Mouse (Mus musculus) hindbrain, embryonic 10.5 days (tissue): ENCODE data around the gene Upk3b. TPM values are rescaled to one million over a fixed set of nuclear protein-coding genes. Genes with fewer than 3 reads are reported as not detected.

Source experiments
- DNase-seq: peaks from one replicate; pipeline ENCODE4 v3.0.0-alpha.2; 2017; ENCODE audit warnings: low spot score
- H3K27ac ChIP-seq: fragments of 300-500 bp; sonication (generic); 2 replicates; pipeline ENCODE4 v1.5.1; 2016; ENCODE audit warnings: mild to moderate bottlenecking, moderate library complexity
- H3K27me3 ChIP-seq: fragments of 300-500 bp; sonication (generic); 2 replicates; pipeline ENCODE4 v1.6.1; 2016; ENCODE audit warnings: mild to moderate bottlenecking; ENCODE audit not compliant: poor library complexity, insufficient read depth, severe bottlenecking
- H3K36me3 ChIP-seq: fragments of 300-500 bp; sonication (generic); 2 replicates; pipeline ENCODE4 v1.6.1; 2016; ENCODE audit warnings: mild to moderate bottlenecking, moderate library complexity
- H3K4me1 ChIP-seq: fragments of 300-500 bp; sonication (generic); replicated peaks from 2 replicates; pipeline ENCODE4 v1.6.1; 2016; ENCODE audit warnings: mild to moderate bottlenecking
- H3K4me3 ChIP-seq: fragments of 300-500 bp; sonication (generic); 2 replicates; pipeline ENCODE4 v1.5.1; 2016; ENCODE audit warnings: mild to moderate bottlenecking, moderate library complexity
- H3K9me3 ChIP-seq: fragments of 300-500 bp; sonication (generic); 2 replicates; pipeline ENCODE4 v1.6.1; 2016; ENCODE audit warnings: mild to moderate bottlenecking, moderate library complexity
- WGBS: fragments of 180-500 bp; shearing (Covaris S2); methylation state at CpG from one replicate; pipeline ENCODE4 v1.1.7; 2016; 5-methylcytosine and 5-hydroxymethylcytosine counted together
- polyA plus RNA-seq: library from polyadenylated mRNA; unstranded; fragments of >200 nt; fragmentation: Nextera tagmentation; extraction: Ambion mirVana; gene quantifications from 2 replicates; pipeline ENCODE4 v1.2.1, GENCODE M21; 2016

The Upk3b gene
- 0.09 and 0.26 TPM in 2 replicates for polyA plus RNA-seq

DNA sequence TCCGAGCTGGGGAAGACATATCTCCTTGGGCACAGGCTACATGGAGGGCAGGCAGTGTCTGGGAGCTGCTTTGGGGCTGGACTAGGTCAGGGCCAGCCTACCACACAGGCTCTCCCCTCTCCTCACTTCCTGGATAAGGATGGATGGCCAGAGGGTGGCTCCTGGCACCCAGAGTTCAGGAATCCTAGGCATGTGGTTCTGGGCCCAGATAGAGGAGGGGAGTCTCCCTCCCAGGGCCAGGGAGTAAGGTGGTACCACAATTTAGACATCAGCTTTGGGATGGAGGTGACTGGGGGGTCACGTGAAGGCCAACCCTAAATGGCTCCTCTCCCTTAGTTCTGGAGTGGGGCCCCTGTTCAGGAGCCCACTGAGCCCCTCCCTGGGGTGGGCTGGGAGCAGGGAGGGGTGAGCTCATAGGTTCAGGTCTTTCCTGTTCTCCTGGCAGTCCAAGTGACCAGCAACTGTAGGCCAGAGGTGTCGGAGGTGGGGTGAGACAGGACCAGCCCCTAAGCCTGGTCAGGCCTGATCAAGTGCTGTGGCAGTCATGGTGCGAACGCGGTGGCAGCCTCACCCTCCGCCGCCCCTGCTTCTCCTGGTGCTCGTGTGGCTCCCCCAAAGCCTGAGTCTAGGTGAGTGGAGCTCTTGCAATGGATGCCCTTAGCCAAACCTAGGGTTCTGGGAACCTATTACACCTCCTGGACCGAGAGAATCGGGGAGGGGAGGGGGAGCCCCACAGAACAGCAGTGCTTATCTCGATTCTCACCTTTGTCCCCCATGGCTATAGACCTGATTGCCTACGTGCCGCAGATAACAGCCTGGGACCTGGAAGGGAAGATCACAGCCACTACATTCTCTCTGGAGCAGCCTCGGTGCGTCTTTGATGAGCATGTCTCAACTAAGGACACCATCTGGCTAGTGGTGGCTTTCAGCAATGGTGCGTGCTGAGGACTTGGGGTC, at the start of gene Upk3b:
Upk3b (plus strand) TSS at position 239 of the 957 bp plus-strand sequence.
- no peak for DNase-seq
- 83% methylated on average over 17 of the region's 17 CpGs for WGBS
- H3K9me3 ChIP-seq = no peaks in the 10 kb centered on the region
- no peaks in the 10 kb centered on the region for H3K27me3 ChIP-seq
- H3K27ac ChIP-seq = no peak within 1 kb of the TSS
- no peak within 1 kb of the TSS for H3K4me3 ChIP-seq
- no peaks in the 10 kb centered on the region for H3K36me3 ChIP-seq
- peaks cover 14% of the 10 kb centered on the region for H3K4me1 ChIP-seq

DNA sequence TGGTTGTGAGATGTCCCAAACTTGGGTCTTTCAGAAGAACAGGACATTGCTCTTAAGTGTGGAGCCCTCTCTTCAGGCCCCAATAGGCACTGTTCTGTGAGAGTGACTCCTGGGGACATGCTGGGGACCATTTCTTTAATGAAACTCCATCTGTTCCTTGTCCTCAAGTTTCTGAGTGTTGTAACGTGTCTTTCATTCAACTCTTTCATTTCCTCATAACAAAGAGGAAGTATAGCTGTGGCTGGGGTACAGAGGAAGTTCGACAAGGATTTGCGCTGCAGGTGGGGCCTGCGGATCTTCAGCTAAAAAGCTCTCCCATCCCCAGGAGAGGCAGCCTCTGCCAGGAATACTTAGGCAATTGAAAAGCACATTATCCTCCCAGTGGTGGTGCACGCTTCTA, 47.7 kb upstream of the Upk3b start:
- Histone ChIP-seq H3K27ac (no peak overlapping the region), H3K4me1 (peaks cover 11% of the 10 kb centered on the region), H3K9me3 (no peaks in the 10 kb centered on the region), H3K36me3 (no peaks in the 10 kb centered on the region), H3K4me3 (no peak overlapping the region), H3K27me3 (no peaks in the 10 kb centered on the region)
- DNase-seq = no peak
- WGBS = 70% methylated on average over 5 of the region's 5 CpGs

DNA sequence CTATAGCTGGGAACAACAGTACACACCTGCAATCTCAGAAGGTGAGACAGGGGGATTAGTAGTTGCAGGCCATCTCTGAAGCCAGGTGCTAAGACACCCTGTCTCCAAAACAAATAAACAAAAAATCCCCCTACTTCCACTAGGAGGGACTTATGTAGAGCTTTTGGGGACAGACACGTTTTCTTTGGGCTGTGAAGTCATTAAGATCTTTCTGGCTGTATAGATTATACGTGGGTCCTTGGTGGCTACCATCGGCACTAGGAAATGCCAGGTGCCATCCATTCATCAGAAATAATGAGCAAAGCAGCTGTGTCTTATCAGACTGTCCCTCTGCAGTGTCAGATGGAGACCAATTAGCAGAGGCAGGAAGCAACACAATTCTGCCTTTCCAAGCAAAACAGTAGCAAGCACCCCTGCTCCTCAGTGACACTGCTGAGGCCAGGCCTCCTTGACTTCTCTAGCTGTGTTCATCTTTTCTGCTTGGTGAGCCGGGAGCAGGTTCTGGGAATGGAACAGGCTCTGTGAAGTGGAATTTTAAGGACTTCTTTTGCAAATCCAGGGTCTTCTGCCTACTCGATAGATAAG, 44.8 kb upstream of the Upk3b start:
- peaks cover 24% of the 10 kb centered on the region for H3K36me3 ChIP-seq
- 66% methylated on average over 5 of the region's 5 CpGs for WGBS
- no peak overlapping the region for H3K4me3 ChIP-seq
- H3K9me3 ChIP-seq = no peaks in the 10 kb centered on the region
- H3K27ac ChIP-seq = no peak overlapping the region
- DNase-seq = no peak
- H3K27me3 ChIP-seq = no peaks in the 10 kb centered on the region
- peaks cover 15% of the 10 kb centered on the region for H3K4me1 ChIP-seq

DNA sequence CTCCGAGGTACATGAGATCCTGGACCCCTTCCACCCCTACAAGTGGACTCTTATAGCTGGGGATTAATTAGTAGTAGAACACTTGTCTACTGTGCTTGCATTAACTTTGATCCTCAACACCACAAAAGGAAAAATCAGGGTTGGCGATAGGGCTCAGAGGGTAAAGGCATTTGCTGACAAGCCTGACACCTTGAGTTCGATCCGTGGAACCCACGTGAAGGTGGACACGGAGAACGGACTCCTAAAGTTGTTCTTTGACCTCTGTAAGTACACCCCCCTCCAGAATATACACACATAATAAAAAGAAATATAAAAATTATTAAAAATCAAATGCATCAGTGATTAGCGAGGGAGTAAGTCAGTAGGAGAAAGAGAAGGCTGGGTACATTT, 44.0 kb upstream of the Upk3b start:
- Histone ChIP-seq H3K27me3 (no peaks in the 10 kb centered on the region), H3K4me1 (peaks cover 15% of the 10 kb centered on the region), H3K9me3 (no peaks in the 10 kb centered on the region), H3K27ac (no peak overlapping the region), H3K4me3 (peak overlapping the region; percentile 87; the same call in 1 of the 2 replicates), H3K36me3 (peaks cover 32% of the 10 kb centered on the region)
- WGBS = 65% methylated on average over 8 of the region's 8 CpGs
- no peak for DNase-seq

DNA sequence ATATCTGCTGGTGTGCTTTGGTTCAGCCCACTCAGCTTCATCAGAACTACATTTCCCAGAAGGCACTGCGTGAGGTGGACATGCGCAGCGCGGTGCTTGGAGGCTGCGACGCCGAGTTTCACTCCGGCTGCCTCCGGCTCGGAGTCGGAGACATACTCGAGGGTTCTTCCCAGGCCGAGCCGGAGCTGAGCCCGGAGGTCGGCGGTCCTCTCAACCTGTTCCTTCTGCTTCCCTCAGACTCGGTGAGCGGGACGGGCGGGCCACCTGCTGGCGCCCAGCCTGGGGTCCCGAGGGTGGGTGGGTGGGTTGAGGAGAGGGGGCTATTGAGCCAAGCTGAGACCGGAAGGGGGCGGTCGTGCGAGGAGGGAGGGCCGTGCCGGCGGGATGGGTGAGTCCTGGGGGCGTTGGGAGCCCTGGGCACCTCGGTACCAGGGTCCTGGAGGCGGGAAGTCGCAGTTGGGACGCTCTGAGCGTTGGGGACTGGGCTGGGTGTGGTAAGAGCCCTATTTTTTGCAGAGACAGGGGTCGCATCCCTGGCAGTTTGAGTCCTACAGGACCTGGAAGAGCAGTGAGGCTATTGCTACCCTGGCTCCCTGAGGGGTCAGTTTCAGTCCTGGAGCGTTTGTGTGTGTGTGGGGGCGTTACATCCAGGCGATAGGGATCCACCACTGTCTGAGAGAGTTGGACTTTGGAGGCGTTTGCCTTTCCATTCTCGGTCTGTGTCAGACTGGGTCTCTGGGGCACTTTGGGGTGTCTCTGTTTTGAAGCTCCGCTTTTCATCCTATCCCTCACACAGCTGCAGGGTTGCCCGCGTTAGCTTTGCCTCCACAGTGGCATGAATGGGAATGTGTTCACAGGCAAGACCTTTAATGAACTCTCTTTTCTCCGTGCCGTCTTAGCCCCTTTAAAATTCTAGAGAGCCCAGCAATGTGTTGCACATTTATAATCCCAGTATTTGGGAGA, 43.3 kb upstream of the Upk3b start, which contains the start of gene Dtx2:
Dtx2 (plus strand) TSS at position 76 of the 963 bp plus-strand sequence.
- 2% methylated on average over 47 of the region's 47 CpGs for WGBS
- no peaks in the 10 kb centered on the region for H3K27me3 ChIP-seq
- H3K27ac ChIP-seq = peak within 1 kb of the TSS; percentile 97
- no peaks in the 10 kb centered on the region for H3K9me3 ChIP-seq
- H3K4me1 ChIP-seq = peaks cover 15% of the 10 kb centered on the region
- DNase-seq = peak; percentile 87
- H3K4me3 ChIP-seq = peak within 1 kb of the TSS; percentile 87
- peaks cover 39% of the 10 kb centered on the region for H3K36me3 ChIP-seq

DNA sequence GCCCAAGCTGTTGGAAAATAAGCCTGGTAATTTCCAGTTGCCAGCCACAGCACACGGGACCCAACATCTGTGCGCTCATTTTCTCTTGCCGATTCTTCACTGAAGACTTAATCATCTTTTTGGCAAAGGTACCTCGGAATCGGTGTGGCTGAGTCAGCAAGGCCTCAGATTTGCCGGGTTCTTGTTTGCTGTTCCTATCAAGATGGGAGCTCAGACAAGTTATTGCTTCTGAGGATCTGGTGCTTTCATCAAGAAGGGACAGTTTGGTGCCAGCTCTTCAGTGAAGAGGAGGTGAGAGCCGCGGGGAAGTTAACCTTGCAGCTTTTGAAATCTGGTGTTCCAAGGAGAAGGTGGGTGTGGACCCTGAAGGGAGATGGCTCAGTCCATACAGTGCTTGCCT, 42.1 kb upstream of the Upk3b start:
- peaks cover 15% of the 10 kb centered on the region for H3K4me1 ChIP-seq
- no peak overlapping the region for H3K27ac ChIP-seq
- DNase-seq = no peak

DNA sequence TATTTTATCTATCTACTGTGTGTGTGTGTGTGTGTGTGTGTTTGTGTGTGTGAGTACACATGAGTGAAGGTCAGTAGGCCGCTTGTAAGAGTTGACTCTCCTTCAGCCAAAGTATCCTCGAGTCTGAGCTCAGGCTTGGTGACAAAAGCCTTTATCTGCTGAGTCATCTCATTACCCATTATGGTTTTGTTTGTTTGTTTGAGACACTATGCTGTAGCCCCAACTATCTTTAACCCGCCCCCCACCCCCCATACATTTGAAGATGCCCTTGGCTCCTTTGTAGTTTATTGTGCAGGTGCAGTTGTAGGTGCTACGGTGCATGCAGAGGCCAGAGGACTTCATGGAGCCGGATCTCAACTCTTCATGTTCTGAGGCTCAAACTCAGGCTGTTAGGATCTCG, 37.1 kb upstream of the Upk3b start:
- Histone ChIP-seq H3K4me3 (no peak overlapping the region), H3K36me3 (peaks cover 68% of the 10 kb centered on the region), H3K27me3 (no peaks in the 10 kb centered on the region), H3K27ac (no peak overlapping the region), H3K9me3 (no peaks in the 10 kb centered on the region), H3K4me1 (peaks cover 15% of the 10 kb centered on the region)
- 90% methylated on average over 6 of the region's 6 CpGs for WGBS
- DNase-seq = no peak

More for the DNA sequence above, 42.1 kb upstream of the Upk3b start:
- 96% methylated on average over 8 of the region's 8 CpGs for WGBS
- Histone ChIP-seq H3K36me3 (peaks cover 49% of the 10 kb centered on the region), H3K9me3 (no peaks in the 10 kb centered on the region), H3K27me3 (no peaks in the 10 kb centered on the region), H3K4me3 (no peak overlapping the region)

DNA sequence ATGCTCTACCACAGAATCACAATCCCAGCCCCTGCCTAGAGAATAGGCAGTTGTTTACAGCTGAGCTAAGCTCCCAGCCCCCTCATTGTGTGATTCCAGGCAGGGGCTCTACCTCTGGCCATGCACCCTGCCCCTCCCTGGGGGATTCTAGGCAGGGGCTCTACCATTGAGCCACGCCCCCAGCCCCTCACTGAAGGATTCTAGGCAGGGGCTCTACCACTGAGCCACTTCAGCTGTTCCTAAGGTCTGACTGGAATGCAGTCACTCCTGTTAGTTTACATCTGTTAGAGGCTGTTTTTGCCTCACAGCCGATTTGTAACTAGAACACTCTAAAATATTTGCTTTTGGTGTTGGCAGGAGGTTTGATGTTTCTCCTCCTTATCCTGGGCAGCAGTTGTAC, 36.0 kb upstream of the Upk3b start:
- H3K27ac ChIP-seq = no peak overlapping the region
- 78% methylated on average over 2 of the region's 2 CpGs for WGBS
- DNase-seq = no peak
- H3K4me3 ChIP-seq = no peak overlapping the region
- H3K36me3 ChIP-seq = peaks cover 57% of the 10 kb centered on the region
- no peaks in the 10 kb centered on the region for H3K9me3 ChIP-seq
- H3K27me3 ChIP-seq = no peaks in the 10 kb centered on the region
- peaks cover 11% of the 10 kb centered on the region for H3K4me1 ChIP-seq

DNA sequence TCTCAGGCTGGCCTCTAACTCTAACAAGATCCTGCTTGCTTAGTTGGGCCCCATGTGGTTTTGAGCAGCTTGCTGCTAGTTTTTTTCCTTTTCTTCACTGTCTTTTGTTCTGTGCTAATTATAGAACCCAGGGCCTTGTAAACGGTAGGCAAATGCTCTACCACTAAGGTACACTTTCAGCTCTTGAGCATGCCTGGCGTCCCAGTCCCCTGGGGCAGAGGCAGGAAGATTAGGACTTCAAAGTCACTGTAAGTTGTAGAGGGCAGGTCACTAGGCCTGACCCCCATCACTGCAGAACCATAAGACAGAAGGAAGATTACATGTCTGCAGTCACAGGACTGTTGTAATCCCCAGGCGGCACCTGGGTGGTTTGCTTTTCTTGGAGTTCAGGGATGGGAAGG, 35.5 kb upstream of the Upk3b start:
- Histone ChIP-seq H3K9me3 (no peaks in the 10 kb centered on the region), H3K36me3 (peaks cover 52% of the 10 kb centered on the region), H3K27me3 (no peaks in the 10 kb centered on the region), H3K4me3 (no peak overlapping the region), H3K4me1 (peaks cover 11% of the 10 kb centered on the region), H3K27ac (0 out of 2 replicates have a peak overlapping the region, but pooled peaks have one; percentile 29)
- no peak for DNase-seq
- whole genome bisulfite sequencing = 45% methylated on average over 3 of the region's 3 CpGs

DNA sequence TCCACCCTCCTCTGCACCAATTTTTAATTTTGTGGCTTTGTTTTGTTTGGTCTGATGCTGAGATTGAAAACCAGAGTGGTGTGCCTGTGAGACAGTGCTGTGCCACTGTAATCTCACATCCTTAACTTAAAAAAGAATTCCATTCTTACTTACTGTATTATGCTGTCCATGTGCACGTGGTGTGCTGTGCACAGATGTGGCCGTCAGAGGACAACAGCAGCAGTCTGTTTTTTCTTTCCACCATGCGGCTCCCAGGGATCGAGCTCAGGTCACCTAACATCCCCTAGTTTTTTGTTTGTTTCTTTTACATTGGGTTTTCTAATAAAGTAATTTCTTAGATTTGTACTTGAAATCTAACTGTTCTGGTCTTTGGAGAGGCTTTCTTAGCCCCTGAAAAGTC, 33.8 kb upstream of the Upk3b start:
- Histone ChIP-seq H3K4me3 (no peak overlapping the region), H3K4me1 (peaks cover 11% of the 10 kb centered on the region), H3K36me3 (peaks cover 40% of the 10 kb centered on the region), H3K27me3 (no peaks in the 10 kb centered on the region), H3K9me3 (no peaks in the 10 kb centered on the region), H3K27ac (no peak overlapping the region)
- WGBS = 85% methylated on average over 4 of the region's 4 CpGs
- DNase-seq = no peak

DNA sequence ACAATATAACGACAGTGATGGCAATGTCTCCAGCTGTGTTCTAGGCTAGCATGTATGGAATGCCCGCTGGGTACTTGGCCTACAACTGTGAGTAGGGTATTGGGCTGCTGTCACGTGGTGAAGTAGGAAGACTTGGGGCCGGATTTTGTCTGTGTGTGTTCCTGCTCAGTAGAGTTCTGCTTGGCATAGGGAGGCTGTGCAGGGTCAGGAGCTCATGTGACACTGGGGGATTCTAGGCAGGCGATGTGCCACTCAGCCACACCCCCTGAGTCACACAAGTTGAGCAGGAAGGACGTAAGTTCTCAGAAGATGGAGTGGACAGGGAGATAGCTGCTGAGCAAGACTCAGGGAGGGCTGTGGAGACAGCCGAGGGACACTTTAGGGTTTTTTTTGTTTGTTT, 30.6 kb upstream of the Upk3b start:
- Histone ChIP-seq H3K27me3 (no peaks in the 10 kb centered on the region), H3K4me3 (no peak overlapping the region), H3K4me1 (peaks cover 4% of the 10 kb centered on the region; the same call in 1 of the 2 replicates), H3K9me3 (no peaks in the 10 kb centered on the region), H3K36me3 (peaks cover 42% of the 10 kb centered on the region), H3K27ac (no peak overlapping the region)
- WGBS = 82% methylated on average over 7 of the region's 7 CpGs
- no peak for DNase-seq

DNA sequence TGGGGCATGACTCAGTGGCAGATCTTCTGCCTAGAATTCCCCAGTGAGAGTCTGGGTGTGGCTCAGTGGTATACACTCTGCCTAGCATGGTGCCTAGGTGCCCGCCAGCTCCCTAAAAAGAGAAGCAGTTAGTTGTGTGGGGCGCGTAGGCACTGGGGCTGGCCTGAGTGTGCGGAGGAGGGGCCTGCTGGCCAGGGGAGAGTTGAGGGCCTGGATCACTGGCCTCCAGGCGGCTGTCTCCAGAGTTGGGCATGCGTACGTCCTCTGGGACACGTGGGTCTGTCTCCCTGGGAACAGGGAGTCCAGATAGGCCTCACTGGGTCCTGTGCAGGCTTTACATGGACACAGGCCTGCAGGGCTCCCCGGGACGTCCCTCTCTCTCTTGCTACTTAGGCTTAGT, 23.4 kb upstream of the Upk3b start:
- no peaks in the 10 kb centered on the region for H3K27me3 ChIP-seq
- peaks cover 75% of the 10 kb centered on the region for H3K36me3 ChIP-seq
- WGBS = 86% methylated on average over 10 of the region's 10 CpGs
- no peaks in the 10 kb centered on the region for H3K9me3 ChIP-seq
- no peak overlapping the region for H3K4me3 ChIP-seq
- no peak overlapping the region for H3K27ac ChIP-seq
- 0 out of 2 replicates have a peak, but pooled peaks cover 2% of the 10 kb centered on the region for H3K4me1 ChIP-seq
- DNase-seq = no peak
